Mouse (Mus musculus) mouse embryonic stem cell (cell line): ENCODE results near the gene Sh3gl3.

Experiments used
- in situ Hi-C, 2 experiments: fragments of 300-500 bp; cut with MboI; formaldehyde crosslinking; loops; 1 replicate in 1 of 2; 3 replicates in 1 of 2; pipeline ENCODE4 v1.14.3; 2019 to 2020; ENCODE audit warnings: low sequenced_read_pairs in 2 of 2, low pct_unique_long_range_greater_than_20kb in 1 of 2, mixed read lengths in 1 of 2; ENCODE audit not compliant: unreplicated experiment in 1 of 2

Sh3gl3 gene

GRCm38 (mm10) chr7:82173540-82173939, at the start of gene Sh3gl3:
Gene Sh3gl3 (plus strand): TSS chr7:82173840.
- in situ Hi-C loops: no loop called here

GRCm38 (mm10) chr7:82138196-82138595, 35.4 kb upstream of the Sh3gl3 start:
- in situ Hi-C loops: no loop called here

- in situ Hi-C loops: no loop called here
Measured at GRCm38 (mm10) chr7:82147151-82147550, 26.5 kb upstream of the Sh3gl3 start.

- in situ Hi-C loops: no loop called here
Measured at GRCm38 (mm10) chr7:82164681-82165080, 9.0 kb upstream of the Sh3gl3 start.

GRCm38 (mm10) chr7:82174571-82175326, 1.1 kb downstream of the Sh3gl3 start:
- in situ Hi-C loops: no loop called here

- in situ Hi-C loops: no loop called here
Measured at GRCm38 (mm10) chr7:82175327-82175721, 1.7 kb downstream of the Sh3gl3 start.

GRCm38 (mm10) chr7:82176192-82176591, 2.6 kb downstream of the Sh3gl3 start:
- in situ Hi-C loops: no loop called here

- in situ Hi-C loops: no loop called here
Measured at GRCm38 (mm10) chr7:82177336-82177735, 3.7 kb downstream of the Sh3gl3 start.

- in situ Hi-C loops: no loop called here
Measured at GRCm38 (mm10) chr7:82180919-82181318, 7.3 kb downstream of the Sh3gl3 start.

GRCm38 (mm10) chr7:82182781-82183180, 9.1 kb downstream of the Sh3gl3 start:
- in situ Hi-C loops: no loop called here

- in situ Hi-C loops: no loop called here
Measured at GRCm38 (mm10) chr7:82191604-82192003, 18.0 kb downstream of the Sh3gl3 start.

- in situ Hi-C loops: no loop called here
Measured at GRCm38 (mm10) chr7:82192512-82192911, 18.9 kb downstream of the Sh3gl3 start.

- in situ Hi-C loops: no loop called here
Measured at GRCm38 (mm10) chr7:82203111-82203510, 29.5 kb downstream of the Sh3gl3 start.

GRCm38 (mm10) chr7:82204014-82204784, 30.6 kb downstream of the Sh3gl3 start:
- in situ Hi-C loops: no loop called here

- in situ Hi-C loops: no loop called here
Measured at GRCm38 (mm10) chr7:82204975-82205374, 31.3 kb downstream of the Sh3gl3 start.

GRCm38 (mm10) chr7:82206787-82207186, 33.1 kb downstream of the Sh3gl3 start:
- in situ Hi-C loops: no loop called here

- in situ Hi-C loops: no loop called here
Measured at GRCm38 (mm10) chr7:82221380-82221933, 47.8 kb downstream of the Sh3gl3 start.

- in situ Hi-C loops: no loop called here
Measured at GRCm38 (mm10) chr7:82223906-82224846, 50.5 kb downstream of the Sh3gl3 start.
